Mouse (Mus musculus): Measurements from ENCODE around the gene Klhl35.
"Not testable (repeated sequence)": the region's sequence is repeated elsewhere in the genome, so short reads cannot be mapped to it uniquely, and the experiment has no call there.

Klhl35 gene

GRCm38 (mm10) chr7:99500201-99500600 lies 34.4 kb downstream of the Klhl35 start:
- DNase-seq (ENCODE audit: low spot score in 2 of 2), result peak; percentile 67 to 82

GRCm38 (mm10) chr7:99500655-99501054 lies 34.9 kb downstream of the Klhl35 start:
- no peak for DNase-seq (ENCODE audit: low spot score in 2 of 2)

- DNase-seq (ENCODE audit: low spot score in 2 of 2), result no peak
Observed at GRCm38 (mm10) chr7:99501148-99501547, 35.3 kb downstream of the Klhl35 start.

- DNase-seq (ENCODE audit: low spot score in 2 of 2), result no peak
Observed at GRCm38 (mm10) chr7:99504556-99504955, 38.8 kb downstream of the Klhl35 start.

- not testable (repeated sequence) for DNase-seq (ENCODE audit: low spot score in 2 of 2)
Observed at GRCm38 (mm10) chr7:99508187-99508586, 42.4 kb downstream of the Klhl35 start.

GRCm38 (mm10) chr7:99510087-99510501 lies 44.3 kb downstream of the Klhl35 start:
- peak; percentile 62 to 66 for DNase-seq (ENCODE audit: low spot score in 2 of 2)

- no peak for DNase-seq (ENCODE audit: low spot score in 2 of 2)
Observed at GRCm38 (mm10) chr7:99516092-99516813, 50.4 kb downstream of the Klhl35 start.

- no peak for DNase-seq (ENCODE audit: low spot score in 2 of 2)
Observed at GRCm38 (mm10) chr7:99516814-99517157, 51.0 kb downstream of the Klhl35 start.

GRCm38 (mm10) chr7:99518954-99519644 lies 53.3 kb downstream of the Klhl35 start:
- no peak for DNase-seq (ENCODE audit: low spot score in 2 of 2)

GRCm38 (mm10) chr7:99523121-99523520 lies 57.3 kb downstream of the Klhl35 start:
- DNase-seq (ENCODE audit: low spot score in 2 of 2), result no peak
